Mouse (Mus musculus) intestine, embryonic 16.5 days (tissue): ENCODE results near the gene Slc7a11. TPM values are rescaled to one million over a fixed set of nuclear protein-coding genes. Genes with fewer than 3 reads are reported as not detected.

Source experiments
- ATAC-seq: fragments of 200-750 bp; cut with Nextera tagmentation; 2 replicates; pipeline ENCODE4 v1.8.0; 2017; ENCODE audit warnings: moderate TSS enrichment, moderate library complexity
- H3K27ac ChIP-seq: fragments of 300-500 bp; sonication (generic); 2 replicates; pipeline ENCODE4 v1.5.1; 2014; ENCODE audit warnings: mild to moderate bottlenecking, low read length
- H3K27me3 ChIP-seq: fragments of 300-500 bp; sonication (generic); replicated peaks from 2 replicates; pipeline ENCODE4 v1.6.1; 2014; ENCODE audit warnings: low read length, control low read depth, mixed read lengths; ENCODE audit not compliant: control insufficient read depth, insufficient read depth
- H3K36me3 ChIP-seq: fragments of 300-500 bp; sonication (generic); 2 replicates; pipeline ENCODE4 v1.6.1; 2014; ENCODE audit warnings: low read length, control low read depth; ENCODE audit not compliant: control insufficient read depth, insufficient read depth
- H3K4me1 ChIP-seq: fragments of 300-500 bp; sonication (generic); 2 replicates; pipeline ENCODE4 v1.6.1; 2014; ENCODE audit warnings: low read length, control low read depth, mixed read lengths; ENCODE audit not compliant: control insufficient read depth, insufficient read depth
- H3K4me2 ChIP-seq: fragments of 300-500 bp; sonication (generic); 2 replicates; pipeline ENCODE4 v1.6.1; 2014; ENCODE audit warnings: low read depth, low read length, control low read depth
- H3K4me3 ChIP-seq: fragments of 300-500 bp; sonication (generic); 2 replicates; pipeline ENCODE4 v1.5.1; 2014; ENCODE audit warnings: mild to moderate bottlenecking, low read length
- H3K9ac ChIP-seq: fragments of 300-500 bp; sonication (generic); 2 replicates; pipeline ENCODE4 v1.6.1; 2014; ENCODE audit warnings: low read depth, low read length
- H3K9me3 ChIP-seq: fragments of 300-500 bp; sonication (generic); 2 replicates; pipeline ENCODE4 v1.6.1; 2016; ENCODE audit warnings: low read length, control low read depth; ENCODE audit not compliant: control insufficient read depth
- WGBS: fragments of 180-500 bp; shearing (Covaris S2); extraction: QIAGEN DNeasy Blood & Tissue Kit; methylation state at CpG from one replicate; pipeline ENCODE4 v1.1.7; 2014; 5-methylcytosine and 5-hydroxymethylcytosine counted together
- polyA plus RNA-seq: library from polyadenylated mRNA; unstranded; fragments of >200 nt; fragmentation: Nextera tagmentation; extraction: Ambion mirVana; gene quantifications from 2 replicates; pipeline ENCODE4 v1.2.1, GENCODE M21; 2015

Slc7a11 gene
- 0.15 and 0.18 TPM in 2 replicates for polyA plus RNA-seq

GRCm38 (mm10) chr3:50443421-50443916 is at the start of gene Slc7a11:
Gene Slc7a11, minus strand, starts transcription at chr3:50443614.
- no peaks in the 10 kb centered on the region for H3K27me3 ChIP-seq
- no peaks in the 10 kb centered on the region for H3K36me3 ChIP-seq
- no peak within 1 kb of the TSS for H3K27ac ChIP-seq
- H3K4me2 ChIP-seq, result peak within 1 kb of the TSS; percentile 58
- peak within 1 kb of the TSS; percentile 41 for H3K4me3 ChIP-seq
- H3K9ac ChIP-seq, result peak within 1 kb of the TSS; percentile 21; the same call in 1 of the 2 replicates
- ATAC-seq, result peak; percentile 88
- WGBS, result 2% methylated on average over 11 of the region's 11 CpGs
- H3K4me1 ChIP-seq, result 0 out of 2 replicates have a peak, but pooled peaks cover 2% of the 10 kb centered on the region
- no peaks in the 10 kb centered on the region for H3K9me3 ChIP-seq

GRCm38 (mm10) chr3:50491678-50492077 is 48.3 kb upstream of the Slc7a11 start:
- H3K36me3 ChIP-seq, result no peaks in the 10 kb centered on the region
- ATAC-seq, result no peak
- H3K27ac ChIP-seq, result no peak overlapping the region
- no peak overlapping the region for H3K4me3 ChIP-seq
- H3K9ac ChIP-seq, result no peak overlapping the region
- H3K27me3 ChIP-seq, result no peaks in the 10 kb centered on the region
- H3K4me1 ChIP-seq, result no peaks in the 10 kb centered on the region
- no peaks in the 10 kb centered on the region for H3K9me3 ChIP-seq
- no peak overlapping the region for H3K4me2 ChIP-seq
- 96% methylated on average over 2 of the region's 2 CpGs for WGBS

GRCm38 (mm10) chr3:50484076-50484475 is 40.7 kb upstream of the Slc7a11 start:
- H3K4me3 ChIP-seq, result no peak overlapping the region
- no peak overlapping the region for H3K27ac ChIP-seq
- no peak for ATAC-seq
- no peaks in the 10 kb centered on the region for H3K9me3 ChIP-seq
- H3K4me1 ChIP-seq, result no peaks in the 10 kb centered on the region
- no peak overlapping the region for H3K9ac ChIP-seq
- WGBS, result 87% methylated on average over 1 of the region's 1 CpGs
- no peak overlapping the region for H3K4me2 ChIP-seq
- no peaks in the 10 kb centered on the region for H3K36me3 ChIP-seq
- no peaks in the 10 kb centered on the region for H3K27me3 ChIP-seq

- ATAC-seq, result no peak
- H3K27me3 ChIP-seq, result no peaks in the 10 kb centered on the region
- H3K9ac ChIP-seq, result no peak overlapping the region
- WGBS, result 89% methylated on average over 2 of the region's 2 CpGs
- H3K27ac ChIP-seq, result no peak overlapping the region
- H3K4me1 ChIP-seq, result no peaks in the 10 kb centered on the region
- H3K9me3 ChIP-seq, result no peaks in the 10 kb centered on the region
- no peak overlapping the region for H3K4me2 ChIP-seq
- H3K36me3 ChIP-seq, result no peaks in the 10 kb centered on the region
- no peak overlapping the region for H3K4me3 ChIP-seq
These were observed 18.8 kb upstream of the Slc7a11 start for GRCm38 (mm10) chr3:50462223-50462622.

- H3K4me3 ChIP-seq, result no peak overlapping the region
- no peak for ATAC-seq
- H3K4me2 ChIP-seq, result no peak overlapping the region
- H3K27ac ChIP-seq, result no peak overlapping the region
- 75% methylated on average over 5 of the region's 5 CpGs for WGBS
- H3K36me3 ChIP-seq, result no peaks in the 10 kb centered on the region
- no peak overlapping the region for H3K9ac ChIP-seq
- no peaks in the 10 kb centered on the region for H3K27me3 ChIP-seq
- no peaks in the 10 kb centered on the region for H3K9me3 ChIP-seq
- no peaks in the 10 kb centered on the region for H3K4me1 ChIP-seq
These were observed 13.7 kb upstream of the Slc7a11 start for GRCm38 (mm10) chr3:50457136-50457535.

GRCm38 (mm10) chr3:50456564-50456963 is 13.2 kb upstream of the Slc7a11 start:
- no peaks in the 10 kb centered on the region for H3K36me3 ChIP-seq
- 73% methylated on average over 4 of the region's 4 CpGs for WGBS

GRCm38 (mm10) chr3:50456023-50456422 is 12.6 kb upstream of the Slc7a11 start:
- no peak overlapping the region for H3K4me3 ChIP-seq

More at GRCm38 (mm10) chr3:50456564-50456963, 13.2 kb upstream of the Slc7a11 start:
- Histone ChIP-seq H3K4me3 (no peak overlapping the region), H3K9ac (no peak overlapping the region), H3K27me3 (no peaks in the 10 kb centered on the region), H3K9me3 (no peaks in the 10 kb centered on the region), H3K27ac (no peak overlapping the region), H3K4me2 (no peak overlapping the region), H3K4me1 (no peaks in the 10 kb centered on the region)
- ATAC-seq, result 0 out of 2 replicates have a peak, but pooled peaks have one; percentile 44

GRCm38 (mm10) chr3:50445050-50445775 is 1.8 kb upstream of the Slc7a11 start:
- H3K9me3 ChIP-seq, result no peaks in the 10 kb centered on the region
- H3K4me3 ChIP-seq, result no peak overlapping the region
- no peak overlapping the region for H3K4me2 ChIP-seq
- no peaks in the 10 kb centered on the region for H3K36me3 ChIP-seq
- 0 out of 2 replicates have a peak, but pooled peaks cover 2% of the 10 kb centered on the region for H3K4me1 ChIP-seq
- H3K9ac ChIP-seq, result no peak overlapping the region
- WGBS, result 51% methylated on average over 10 of the region's 10 CpGs
- H3K27me3 ChIP-seq, result no peaks in the 10 kb centered on the region
- no peak for ATAC-seq
- H3K27ac ChIP-seq, result no peak overlapping the region

More at GRCm38 (mm10) chr3:50456023-50456422, 12.6 kb upstream of the Slc7a11 start:
- Histone ChIP-seq H3K9me3 (no peaks in the 10 kb centered on the region), H3K27ac (no peak overlapping the region), H3K36me3 (no peaks in the 10 kb centered on the region), H3K4me2 (no peak overlapping the region), H3K4me1 (no peaks in the 10 kb centered on the region), H3K27me3 (no peaks in the 10 kb centered on the region), H3K9ac (no peak overlapping the region)
- WGBS, result 57% methylated on average over 1 of the region's 1 CpGs
- ATAC-seq, result no peak

- 0 out of 2 replicates have a peak, but pooled peaks cover 2% of the 10 kb centered on the region for H3K4me1 ChIP-seq
- H3K9me3 ChIP-seq, result no peaks in the 10 kb centered on the region
- ATAC-seq, result peak; percentile 54
- WGBS, result 8% methylated on average over 9 of the region's 9 CpGs
- H3K27ac ChIP-seq, result no peak overlapping the region
- no peaks in the 10 kb centered on the region for H3K27me3 ChIP-seq
- no peaks in the 10 kb centered on the region for H3K36me3 ChIP-seq
- peak overlapping the region; percentile 58 for H3K4me2 ChIP-seq
- H3K9ac ChIP-seq, result peak overlapping the region; percentile 21; the same call in 1 of the 2 replicates
- peak overlapping the region; percentile 41 for H3K4me3 ChIP-seq
These were observed 528 bp upstream of the Slc7a11 start for GRCm38 (mm10) chr3:50443942-50444341.
